Mouse (Mus musculus) lung, postnatal 0 days (tissue): Measurements from ENCODE around the gene Gm10318.

Experiments used
- CTCF ChIP-seq: IDR thresholded peaks from 2 replicates; pipeline ENCODE4 v1.5.1; 2016; ENCODE audit warnings: antibody characterized with exemption, mild to moderate bottlenecking
- EP300 ChIP-seq: IDR thresholded peaks from 2 replicates; pipeline ENCODE4 v1.6.1; 2016; ENCODE audit warnings: antibody characterized with exemption, mild to moderate bottlenecking, control low read depth

DNA sequence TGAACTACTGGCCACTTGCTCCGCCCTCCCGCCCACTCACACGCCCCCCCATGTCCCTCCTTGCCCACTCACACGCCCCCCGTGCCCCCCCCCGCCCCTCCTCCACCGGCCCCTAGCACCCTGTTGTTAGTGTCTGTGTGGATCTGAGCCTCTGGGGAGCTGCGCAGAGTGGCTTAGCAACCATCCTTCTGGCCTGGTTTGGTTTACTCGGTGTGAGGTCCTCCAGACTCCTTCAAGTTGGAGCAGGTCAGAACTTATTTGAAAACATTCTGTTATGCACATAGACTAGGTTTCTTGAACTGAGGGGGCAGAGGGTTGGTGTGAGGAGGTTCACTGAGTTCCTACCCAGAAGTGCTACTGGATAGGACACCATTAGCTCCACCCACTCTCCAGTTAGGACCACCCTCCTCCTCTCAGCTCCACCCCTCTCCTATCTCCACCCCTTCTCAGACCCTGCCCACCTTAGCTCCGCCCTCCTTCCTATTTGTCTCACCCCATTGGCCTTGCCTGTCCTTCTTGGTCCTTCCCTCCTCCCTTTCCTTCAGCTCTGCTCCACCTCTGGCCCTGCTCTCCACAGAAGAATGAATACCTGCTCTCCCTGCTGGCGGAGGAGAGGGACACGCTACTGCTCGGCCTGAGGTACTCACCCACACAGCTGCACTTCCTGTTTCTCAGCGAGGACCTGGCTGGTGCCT, 11.6 kb downstream of the Gm10318 start:
- TF ChIP-seq EP300 (no peak), CTCF (no peak)
